Mouse (Mus musculus) hindbrain, embryonic 11.5 days (tissue): ENCODE results near the gene Slc31a1. TPM values are rescaled to one million over a fixed set of nuclear protein-coding genes. Genes with fewer than 3 reads are reported as not detected.

Experiments used
- ATAC-seq: fragments of 200-750 bp; cut with Nextera tagmentation; 2 replicates; pipeline ENCODE4 v1.8.0; 2017; ENCODE audit warnings: mild to moderate bottlenecking, moderate TSS enrichment, moderate library complexity; ENCODE audit not compliant: low FRiP score
- DNase-seq: peaks from one replicate; pipeline ENCODE4 v3.0.0-alpha.2; 2015; ENCODE audit warnings: low spot score
- H3K27ac ChIP-seq: fragments of 300-500 bp; sonication (generic); 2 replicates; pipeline ENCODE4 v1.5.1; 2014; ENCODE audit warnings: mild to moderate bottlenecking, low read depth, low read length
- H3K27me3 ChIP-seq: fragments of 300-500 bp; sonication (generic); 2 replicates; pipeline ENCODE4 v1.6.1; 2014; ENCODE audit warnings: mild to moderate bottlenecking, low read length, moderate library complexity, mixed read lengths; ENCODE audit not compliant: control insufficient read depth, insufficient read depth
- H3K36me3 ChIP-seq: fragments of 300-500 bp; sonication (generic); 2 replicates; pipeline ENCODE4 v1.6.1; 2014; ENCODE audit warnings: mild to moderate bottlenecking, low read length, moderate library complexity, mixed read lengths; ENCODE audit not compliant: control insufficient read depth, insufficient read depth
- H3K4me1 ChIP-seq: fragments of 300-500 bp; sonication (generic); replicated peaks from 2 replicates; pipeline ENCODE4 v1.6.1; 2014; ENCODE audit warnings: low read length, mixed read lengths; ENCODE audit not compliant: control insufficient read depth, insufficient read depth
- H3K4me2 ChIP-seq: fragments of 300-500 bp; sonication (generic); replicated peaks from 2 replicates; pipeline ENCODE4 v1.6.1; 2014; ENCODE audit warnings: mild to moderate bottlenecking, low read depth, low read length
- H3K4me3 ChIP-seq: fragments of 300-500 bp; sonication (generic); 2 replicates; pipeline ENCODE4 v1.5.1; 2014; ENCODE audit warnings: low read depth, low read length
- H3K9ac ChIP-seq: fragments of 300-500 bp; sonication (generic); 2 replicates; pipeline ENCODE4 v1.6.1; 2014; ENCODE audit warnings: low read depth, low read length
- H3K9me3 ChIP-seq: fragments of 300-500 bp; sonication (generic); 2 replicates; pipeline ENCODE4 v1.6.1; 2016; ENCODE audit warnings: low read length; ENCODE audit not compliant: control insufficient read depth
- WGBS: fragments of 180-500 bp; shearing (Covaris S2); extraction: QIAGEN DNeasy Blood & Tissue Kit; methylation state at CpG from one replicate; pipeline ENCODE4 v1.1.7; 2014; 5-methylcytosine and 5-hydroxymethylcytosine counted together
- polyA plus RNA-seq: library from polyadenylated mRNA; unstranded; fragments of >200 nt; fragmentation: Nextera tagmentation; extraction: Ambion mirVana; gene quantifications from 2 replicates; pipeline ENCODE4 v1.2.1, GENCODE M21; 2014

Slc31a1 gene
- polyA plus RNA-seq, 1 experiment from 2014 or later, result 45.0 TPM

- Histone ChIP-seq H3K36me3 (peaks cover 7% of the 10 kb centered on the region; the same call in 1 of the 2 replicates), H3K27me3 (no peaks in the 10 kb centered on the region), H3K9ac (no peak overlapping the region), H3K9me3 (no peaks in the 10 kb centered on the region), H3K4me2 (no peak overlapping the region), H3K4me3 (no peak overlapping the region), H3K4me1 (no peaks in the 10 kb centered on the region), H3K27ac (no peak overlapping the region)
- 79% methylated on average over 17 of the region's 17 CpGs for WGBS
- ATAC-seq (no peak), DNase-seq (no peak)
Measured at GRCm38 (mm10) chr4:62427978-62428758, 67.6 kb downstream of the Slc31a1 start.

GRCm38 (mm10) chr4:62429616-62430015, 69.1 kb downstream of the Slc31a1 start:
- Histone ChIP-seq H3K36me3 (no peaks in the 10 kb centered on the region), H3K4me2 (no peak overlapping the region), H3K27ac (no peak overlapping the region), H3K9ac (no peak overlapping the region), H3K4me1 (no peaks in the 10 kb centered on the region), H3K9me3 (no peaks in the 10 kb centered on the region), H3K4me3 (no peak overlapping the region), H3K27me3 (no peaks in the 10 kb centered on the region)
- 92% methylated on average over 9 of the region's 9 CpGs for WGBS
- DNase-seq (no peak), ATAC-seq (no peak)

- Histone ChIP-seq H3K4me1 (no peaks in the 10 kb centered on the region), H3K9ac (no peak overlapping the region), H3K27ac (no peak overlapping the region), H3K36me3 (no peaks in the 10 kb centered on the region), H3K27me3 (no peaks in the 10 kb centered on the region), H3K9me3 (no peaks in the 10 kb centered on the region), H3K4me2 (no peak overlapping the region), H3K4me3 (no peak overlapping the region)
- no peak for DNase-seq
- no peak for ATAC-seq
Measured at GRCm38 (mm10) chr4:62430678-62431077, 70.2 kb downstream of the Slc31a1 start.

GRCm38 (mm10) chr4:62431522-62431921, 71.0 kb downstream of the Slc31a1 start:
- DNase-seq, result no peak
- no peaks in the 10 kb centered on the region for H3K36me3 ChIP-seq
- H3K4me1 ChIP-seq, result no peaks in the 10 kb centered on the region
- no peaks in the 10 kb centered on the region for H3K9me3 ChIP-seq
- 83% methylated on average over 4 of the region's 4 CpGs for WGBS
- no peak overlapping the region for H3K4me3 ChIP-seq
- no peak overlapping the region for H3K4me2 ChIP-seq
- no peaks in the 10 kb centered on the region for H3K27me3 ChIP-seq
- no peak overlapping the region for H3K9ac ChIP-seq
- ATAC-seq, result no peak
- no peak overlapping the region for H3K27ac ChIP-seq

- H3K36me3 ChIP-seq, result no peaks in the 10 kb centered on the region
- no peak overlapping the region for H3K9ac ChIP-seq
- H3K27ac ChIP-seq, result no peak overlapping the region
- no peak overlapping the region for H3K4me3 ChIP-seq
- no peaks in the 10 kb centered on the region for H3K9me3 ChIP-seq
- no peaks in the 10 kb centered on the region for H3K4me1 ChIP-seq
- H3K27me3 ChIP-seq, result no peaks in the 10 kb centered on the region
- no peak for ATAC-seq
- 83% methylated on average over 7 of the region's 7 CpGs for WGBS
- no peak overlapping the region for H3K4me2 ChIP-seq
- DNase-seq, result no peak
Measured at GRCm38 (mm10) chr4:62433939-62434870, 73.7 kb downstream of the Slc31a1 start.

GRCm38 (mm10) chr4:62435081-62435480, 74.6 kb downstream of the Slc31a1 start, which contains the start of gene Rnf183:
TSS of gene Rnf183 (minus strand) at chr4:62435252.
- H3K4me2 ChIP-seq, result no peak within 1 kb of the TSS
- no peaks in the 10 kb centered on the region for H3K27me3 ChIP-seq
- DNase-seq (no peak), ATAC-seq (no peak)
- H3K4me1 ChIP-seq, result no peaks in the 10 kb centered on the region
- WGBS, result 88% methylated on average over 6 of the region's 6 CpGs
- no peak within 1 kb of the TSS for H3K4me3 ChIP-seq
- no peaks in the 10 kb centered on the region for H3K36me3 ChIP-seq
- H3K27ac ChIP-seq, result no peak within 1 kb of the TSS
- H3K9me3 ChIP-seq, result no peaks in the 10 kb centered on the region
- no peak within 1 kb of the TSS for H3K9ac ChIP-seq

- no peak overlapping the region for H3K27ac ChIP-seq
- no peaks in the 10 kb centered on the region for H3K4me1 ChIP-seq
- H3K4me2 ChIP-seq, result no peak overlapping the region
- WGBS, result 94% methylated on average over 3 of the region's 3 CpGs
- H3K9me3 ChIP-seq, result no peaks in the 10 kb centered on the region
- H3K4me3 ChIP-seq, result no peak overlapping the region
- no peaks in the 10 kb centered on the region for H3K36me3 ChIP-seq
- DNase-seq (no peak), ATAC-seq (no peak)
- no peak overlapping the region for H3K9ac ChIP-seq
- H3K27me3 ChIP-seq, result no peaks in the 10 kb centered on the region
Measured at GRCm38 (mm10) chr4:62437256-62437778, 76.8 kb downstream of the Slc31a1 start.

- ATAC-seq (no peak), DNase-seq (no peak)
- Histone ChIP-seq H3K9me3 (no peaks in the 10 kb centered on the region), H3K4me3 (no peak overlapping the region), H3K36me3 (no peaks in the 10 kb centered on the region), H3K27ac (no peak overlapping the region), H3K4me1 (no peaks in the 10 kb centered on the region), H3K27me3 (no peaks in the 10 kb centered on the region), H3K9ac (no peak overlapping the region), H3K4me2 (no peak overlapping the region)
- WGBS, result 88% methylated on average over 7 of the region's 7 CpGs
Measured at GRCm38 (mm10) chr4:62437871-62438270, 77.3 kb downstream of the Slc31a1 start.
